Mouse (Mus musculus): ENCODE data around the gene Ap1b1. TPM values are rescaled to one million over a fixed set of nuclear protein-coding genes. Genes with fewer than 3 reads are reported as not detected.

The Ap1b1 gene
- polyA plus RNA-seq, 1 experiment from 2014 or later, result 47.2 TPM

- Histone ChIP-seq H3K9me3 (no peaks in the 10 kb centered on the region), H3K27ac (no peak overlapping the region), H3K4me3 (no peak overlapping the region), H3K9ac (no peak overlapping the region), H3K4me2 (no peak overlapping the region), H3K36me3 (peaks cover 38% of the 10 kb centered on the region), H3K4me1 (no peaks in the 10 kb centered on the region), H3K27me3 (no peaks in the 10 kb centered on the region)
- 91% methylated on average over 1 of the region's 1 CpGs for WGBS
- no peak for ATAC-seq (ENCODE audit: insufficient number of reproducible peaks, insufficient read depth, low FRiP score, low TSS enrichment, low read depth)
These were observed 23.6 kb downstream of the Ap1b1 start for GRCm38 (mm10) chr11:5010205-5010604.

- Histone ChIP-seq H3K9me3 (no peaks in the 10 kb centered on the region), H3K4me1 (no peaks in the 10 kb centered on the region), H3K9ac (no peak overlapping the region), H3K4me3 (no peak overlapping the region), H3K4me2 (no peak overlapping the region), H3K27me3 (no peaks in the 10 kb centered on the region), H3K36me3 (peaks cover 50% of the 10 kb centered on the region), H3K27ac (no peak overlapping the region)
- no peak for ATAC-seq (ENCODE audit: insufficient number of reproducible peaks, insufficient read depth, low FRiP score, low TSS enrichment, low read depth)
- WGBS, result 81% methylated on average over 1 of the region's 1 CpGs
These were observed 24.9 kb downstream of the Ap1b1 start for GRCm38 (mm10) chr11:5011480-5011879.

- no peak overlapping the region for H3K27ac ChIP-seq
- WGBS, result 79% methylated on average over 5 of the region's 5 CpGs
- H3K27me3 ChIP-seq, result no peaks in the 10 kb centered on the region
- no peak overlapping the region for H3K4me2 ChIP-seq
- H3K4me1 ChIP-seq, result no peaks in the 10 kb centered on the region
- H3K4me3 ChIP-seq, result no peak overlapping the region
- no peak overlapping the region for H3K9ac ChIP-seq
- no peak for ATAC-seq (ENCODE audit: insufficient number of reproducible peaks, insufficient read depth, low FRiP score, low TSS enrichment, low read depth)
- H3K9me3 ChIP-seq, result no peaks in the 10 kb centered on the region
- H3K36me3 ChIP-seq, result peaks cover 57% of the 10 kb centered on the region
These were observed 25.6 kb downstream of the Ap1b1 start for GRCm38 (mm10) chr11:5012213-5012715.

GRCm38 (mm10) chr11:5015720-5016119, 29.1 kb downstream of the Ap1b1 start:
- Histone ChIP-seq H3K4me2 (no peak overlapping the region), H3K9ac (no peak overlapping the region), H3K27ac (no peak overlapping the region), H3K4me1 (no peaks in the 10 kb centered on the region), H3K27me3 (no peaks in the 10 kb centered on the region), H3K9me3 (no peaks in the 10 kb centered on the region), H3K36me3 (peaks cover 82% of the 10 kb centered on the region), H3K4me3 (no peak overlapping the region)
- 58% methylated on average over 2 of the region's 2 CpGs for WGBS
- ATAC-seq (ENCODE audit: insufficient number of reproducible peaks, insufficient read depth, low FRiP score, low TSS enrichment, low read depth), result no peak

- WGBS, result 87% methylated on average over 5 of the region's 5 CpGs
These were observed 29.7 kb downstream of the Ap1b1 start for GRCm38 (mm10) chr11:5016286-5016685.

GRCm38 (mm10) chr11:5017506-5017905, 30.9 kb downstream of the Ap1b1 start:
- H3K27me3 ChIP-seq, result no peaks in the 10 kb centered on the region
- no peaks in the 10 kb centered on the region for H3K4me1 ChIP-seq
- H3K9me3 ChIP-seq, result no peaks in the 10 kb centered on the region
- H3K36me3 ChIP-seq, result peaks cover 81% of the 10 kb centered on the region
- 71% methylated on average over 6 of the region's 6 CpGs for WGBS
- H3K4me2 ChIP-seq, result no peak overlapping the region
- H3K27ac ChIP-seq, result no peak overlapping the region
- no peak overlapping the region for H3K4me3 ChIP-seq
- no peak overlapping the region for H3K9ac ChIP-seq
- no peak for ATAC-seq (ENCODE audit: insufficient number of reproducible peaks, insufficient read depth, low FRiP score, low TSS enrichment, low read depth)

More at GRCm38 (mm10) chr11:5016286-5016685, 29.7 kb downstream of the Ap1b1 start:
- H3K36me3 ChIP-seq, result peaks cover 83% of the 10 kb centered on the region
- H3K4me2 ChIP-seq, result no peak overlapping the region
- H3K9me3 ChIP-seq, result no peaks in the 10 kb centered on the region
- H3K4me1 ChIP-seq, result no peaks in the 10 kb centered on the region
- no peak for ATAC-seq (ENCODE audit: insufficient number of reproducible peaks, insufficient read depth, low FRiP score, low TSS enrichment, low read depth)
- H3K27ac ChIP-seq, result no peak overlapping the region
- no peaks in the 10 kb centered on the region for H3K27me3 ChIP-seq
- H3K9ac ChIP-seq, result no peak overlapping the region
- H3K4me3 ChIP-seq, result no peak overlapping the region

GRCm38 (mm10) chr11:5025108-5025507, 38.5 kb downstream of the Ap1b1 start:
- Histone ChIP-seq H3K27me3 (no peaks in the 10 kb centered on the region), H3K4me3 (no peak overlapping the region), H3K4me1 (no peaks in the 10 kb centered on the region), H3K9ac (no peak overlapping the region), H3K36me3 (peaks cover 77% of the 10 kb centered on the region), H3K27ac (no peak overlapping the region), H3K4me2 (no peak overlapping the region), H3K9me3 (no peaks in the 10 kb centered on the region)
- WGBS, result 97% methylated on average over 1 of the region's 1 CpGs
- no peak for ATAC-seq (ENCODE audit: insufficient number of reproducible peaks, insufficient read depth, low FRiP score, low TSS enrichment, low read depth)

- no peak for ATAC-seq (ENCODE audit: insufficient number of reproducible peaks, insufficient read depth, low FRiP score, low TSS enrichment, low read depth)
- peaks cover 89% of the 10 kb centered on the region for H3K36me3 ChIP-seq
- 96% methylated on average over 7 of the region's 7 CpGs for WGBS
These were observed 41.6 kb downstream of the Ap1b1 start for GRCm38 (mm10) chr11:5028228-5028627.

GRCm38 (mm10) chr11:5032706-5033105, 46.1 kb downstream of the Ap1b1 start:
- Histone ChIP-seq H3K27me3 (no peaks in the 10 kb centered on the region), H3K9ac (no peak overlapping the region), H3K4me1 (no peaks in the 10 kb centered on the region), H3K36me3 (peaks cover 91% of the 10 kb centered on the region), H3K9me3 (no peaks in the 10 kb centered on the region), H3K4me3 (no peak overlapping the region), H3K4me2 (no peak overlapping the region), H3K27ac (no peak overlapping the region)
- ATAC-seq (ENCODE audit: insufficient number of reproducible peaks, insufficient read depth, low FRiP score, low TSS enrichment, low read depth), result no peak
- WGBS, result 92% methylated on average over 10 of the region's 10 CpGs

More at GRCm38 (mm10) chr11:5028228-5028627, 41.6 kb downstream of the Ap1b1 start:
- no peaks in the 10 kb centered on the region for H3K27me3 ChIP-seq
- no peak overlapping the region for H3K9ac ChIP-seq
- no peak overlapping the region for H3K27ac ChIP-seq
- H3K4me2 ChIP-seq, result no peak overlapping the region
- H3K4me3 ChIP-seq, result no peak overlapping the region
- no peaks in the 10 kb centered on the region for H3K9me3 ChIP-seq
- no peaks in the 10 kb centered on the region for H3K4me1 ChIP-seq

GRCm38 (mm10) chr11:5033136-5033535, 46.5 kb downstream of the Ap1b1 start:
- Histone ChIP-seq H3K9ac (no peak overlapping the region), H3K4me3 (no peak overlapping the region), H3K36me3 (peaks cover 91% of the 10 kb centered on the region), H3K4me2 (no peak overlapping the region), H3K9me3 (no peaks in the 10 kb centered on the region), H3K27ac (no peak overlapping the region), H3K27me3 (no peaks in the 10 kb centered on the region), H3K4me1 (no peaks in the 10 kb centered on the region)
- ATAC-seq (ENCODE audit: insufficient number of reproducible peaks, insufficient read depth, low FRiP score, low TSS enrichment, low read depth), result no peak
- WGBS, result 89% methylated on average over 3 of the region's 3 CpGs

GRCm38 (mm10) chr11:5035421-5035820, 48.8 kb downstream of the Ap1b1 start:
- Histone ChIP-seq H3K4me2 (no peak overlapping the region), H3K27me3 (no peaks in the 10 kb centered on the region), H3K27ac (no peak overlapping the region), H3K36me3 (peaks cover 96% of the 10 kb centered on the region), H3K4me1 (no peaks in the 10 kb centered on the region), H3K4me3 (no peak overlapping the region), H3K9me3 (no peaks in the 10 kb centered on the region), H3K9ac (no peak overlapping the region)
- ATAC-seq (ENCODE audit: insufficient number of reproducible peaks, insufficient read depth, low FRiP score, low TSS enrichment, low read depth), result no peak
- WGBS, result 80% methylated on average over 4 of the region's 4 CpGs

GRCm38 (mm10) chr11:5037146-5037854, 50.7 kb downstream of the Ap1b1 start:
- no peak overlapping the region for H3K4me2 ChIP-seq
- H3K9ac ChIP-seq, result no peak overlapping the region
- WGBS, result 91% methylated on average over 8 of the region's 8 CpGs
- no peak overlapping the region for H3K4me3 ChIP-seq
- H3K36me3 ChIP-seq, result peaks cover 98% of the 10 kb centered on the region
- ATAC-seq (ENCODE audit: insufficient number of reproducible peaks, insufficient read depth, low FRiP score, low TSS enrichment, low read depth), result no peak
- H3K27me3 ChIP-seq, result no peaks in the 10 kb centered on the region
- no peak overlapping the region for H3K27ac ChIP-seq
- no peaks in the 10 kb centered on the region for H3K4me1 ChIP-seq
- H3K9me3 ChIP-seq, result no peaks in the 10 kb centered on the region

All from embryonic facial prominence, embryonic 13.5 days (tissue).